22 mouse cellular contexts compared by ENCODE assay signal in genomic region chr4:119588037-119588436, GRCm38 (mm10). TPM values are rescaled to one million over a fixed set of nuclear protein-coding genes. Genes with fewer than 3 reads are reported as not detected.
DNase-seq lines count a peak whose midpoint lies in the region; ATAC-seq and TF ChIP-seq lines count a peak whose summit lies in the region.
"Had no signal": no experiment of that assay in that cellular context is flagged by ENCODE, and none has a peak within 500 bp of the region (broad histone marks: within the 10 kb centered on the region; RNA-seq: fewer than 3 reads in every experiment).

No protein-coding gene starts in this region.

- H3K4me2 ChIP-seq in intestine, postnatal 0 days (replicated peaks; ENCODE audit: low read depth) = no peak overlapping the region
- no peak overlapping the region for H3K4me2 ChIP-seq in intestine, embryonic 15.5 days (replicated peaks)
- no peak overlapping the region for H3K4me2 ChIP-seq in lung, postnatal 0 days (replicated peaks; ENCODE audit: low read depth, low read length)
- no peak overlapping the region for H3K4me2 ChIP-seq in midbrain, embryonic 13.5 days (replicated peaks)
- no peak overlapping the region for H3K4me2 ChIP-seq in forebrain, embryonic 16.5 days (ENCODE audit: low read length)
- H3K4me2 ChIP-seq: embryonic facial prominence, embryonic 12.5 days; heart, embryonic 11.5 days; liver, embryonic 13.5 days; midbrain, embryonic 11.5 days had no signal

- TF ChIP-seq CTCF in intestine, postnatal 0 days (IDR thresholded peaks at IDR 0.05; ENCODE audit: low read depth) = peak; percentile 38
- peak; percentile 26; the same call in 1 of the 2 replicates for TF ChIP-seq CTCF in lung, postnatal 0 days (IDR thresholded peaks at IDR 0.05)

- no peaks in the 10 kb centered on the region for H3K4me1 ChIP-seq in intestine, postnatal 0 days (replicated peaks; ENCODE audit: control insufficient read depth, insufficient read depth, low read length)
- H3K4me1 ChIP-seq in intestine, embryonic 15.5 days (replicated peaks) = no peaks in the 10 kb centered on the region
- H3K4me1 ChIP-seq in lung, postnatal 0 days (ENCODE audit: insufficient read depth, low read depth, low read length) = no peaks in the 10 kb centered on the region
- H3K4me1 ChIP-seq in midbrain, embryonic 13.5 days (replicated peaks) = peaks cover 6% of the 10 kb centered on the region
- no peaks in the 10 kb centered on the region for H3K4me1 ChIP-seq in forebrain, embryonic 16.5 days (replicated peaks; ENCODE audit: control insufficient read depth, insufficient read depth, low read length)
- H3K4me1 ChIP-seq: embryonic facial prominence, embryonic 12.5 days; liver, embryonic 13.5 days had no signal

- no peak overlapping the region; the same call in 1 of the 2 replicates for H3K27ac ChIP-seq in intestine, postnatal 0 days (ENCODE audit: low read depth, low read length)
- no peak overlapping the region for H3K27ac ChIP-seq in intestine, embryonic 15.5 days
- H3K27ac ChIP-seq in lung, postnatal 0 days (ENCODE audit: low read length) = no peak overlapping the region
- no peak overlapping the region for H3K27ac ChIP-seq in midbrain, embryonic 13.5 days
- H3K27ac ChIP-seq in forebrain, embryonic 16.5 days (ENCODE audit: low read length) = no peak overlapping the region
- H3K27ac ChIP-seq: embryonic facial prominence, embryonic 12.5 days; kidney, postnatal 0 days; liver, embryonic 13.5 days had no signal

- no peaks in the 10 kb centered on the region for H3K9me3 ChIP-seq in intestine, postnatal 0 days (ENCODE audit: control insufficient read depth)
- no peaks in the 10 kb centered on the region for H3K9me3 ChIP-seq in intestine, embryonic 15.5 days
- H3K9me3 ChIP-seq in lung, postnatal 0 days (ENCODE audit: low read length) = no peaks in the 10 kb centered on the region
- H3K9me3 ChIP-seq in midbrain, embryonic 13.5 days = no peaks in the 10 kb centered on the region
- no peaks in the 10 kb centered on the region for H3K9me3 ChIP-seq in forebrain, embryonic 16.5 days (ENCODE audit: control insufficient read depth, low read length)
- H3K9me3 ChIP-seq: embryonic facial prominence, embryonic 12.5 days; liver, embryonic 13.5 days had no signal

- no peak overlapping the region for H3K4me3 ChIP-seq in intestine, postnatal 0 days (ENCODE audit: low read depth, low read length)
- no peak overlapping the region for H3K4me3 ChIP-seq in intestine, embryonic 15.5 days (replicated peaks)
- no peak overlapping the region for H3K4me3 ChIP-seq in lung, postnatal 0 days (ENCODE audit: low read depth, low read length)
- H3K4me3 ChIP-seq in midbrain, embryonic 13.5 days (replicated peaks) = no peak overlapping the region
- no peak overlapping the region for H3K4me3 ChIP-seq in forebrain, embryonic 16.5 days (replicated peaks; ENCODE audit: low read length)
- H3K4me3 ChIP-seq: embryonic facial prominence, embryonic 12.5 days; liver, embryonic 13.5 days had no signal

- no peak for TF ChIP-seq EP300 in lung, postnatal 0 days (IDR thresholded peaks at IDR 0.05)

- WGBS in intestine, postnatal 0 days = 95% methylated on average over 2 of the region's 2 CpGs
- WGBS in intestine, embryonic 15.5 days = 93% methylated on average over 2 of the region's 2 CpGs
- WGBS in lung, postnatal 0 days = 98% methylated on average over 2 of the region's 2 CpGs
- 98% methylated on average over 2 of the region's 2 CpGs for WGBS in midbrain, embryonic 13.5 days
- 97% methylated on average over 2 of the region's 2 CpGs for WGBS in forebrain, embryonic 16.5 days

- no peak for ATAC-seq in intestine, postnatal 0 days
- ATAC-seq in intestine, embryonic 15.5 days = no peak
- ATAC-seq in lung, postnatal 0 days = no peak
- ATAC-seq in midbrain, embryonic 13.5 days = no peak
- no peak for ATAC-seq in forebrain, embryonic 16.5 days
- ATAC-seq: hindbrain, embryonic 16.5 days had no signal

- H3K9ac ChIP-seq in intestine, postnatal 0 days (ENCODE audit: low read depth, low read length) = no peak overlapping the region
- no peak overlapping the region for H3K9ac ChIP-seq in intestine, embryonic 15.5 days
- H3K9ac ChIP-seq in lung, postnatal 0 days (replicated peaks; ENCODE audit: low read depth) = no peak overlapping the region
- no peak overlapping the region for H3K9ac ChIP-seq in midbrain, embryonic 13.5 days (replicated peaks)
- no peak overlapping the region for H3K9ac ChIP-seq in forebrain, embryonic 16.5 days (replicated peaks; ENCODE audit: low read depth, low read length)
- H3K9ac ChIP-seq: embryonic facial prominence, embryonic 12.5 days; liver, embryonic 13.5 days had no signal

- no peak for DNase-seq in lung, postnatal 0 days (ENCODE audit: low spot score)
- no peak for DNase-seq in lung, postnatal 25 days (ENCODE audit: low spot score)
- DNase-seq in ES-CJ7 (ENCODE audit: low read depth, low spot score) = peak; percentile 58
- DNase-seq in ZHBTc4 (ENCODE audit: low read depth, low spot score) = peak; percentile 62
- DNase-seq: adrenal gland, adult 2 months; cerebellum, adult 11-12 months; cerebellum, postnatal 25 days; kidney, adult 11 months; liver, embryonic 13.5 days had no signal

- peaks cover 8% of the 10 kb centered on the region for H3K36me3 ChIP-seq in intestine, postnatal 0 days (ENCODE audit: control insufficient read depth, insufficient read depth)
- H3K36me3 ChIP-seq in intestine, embryonic 15.5 days = peaks cover 2% of the 10 kb centered on the region; the same call in 1 of the 2 replicates
- H3K36me3 ChIP-seq in lung, postnatal 0 days (ENCODE audit: insufficient read depth, low read length) = no peaks in the 10 kb centered on the region
- peaks cover 6% of the 10 kb centered on the region; the same call in 1 of the 2 replicates for H3K36me3 ChIP-seq in midbrain, embryonic 13.5 days
- peaks cover 3% of the 10 kb centered on the region for H3K36me3 ChIP-seq in forebrain, embryonic 16.5 days (ENCODE audit: control insufficient read depth, insufficient read depth)

- H3K27me3 ChIP-seq in intestine, postnatal 0 days (replicated peaks; ENCODE audit: control insufficient read depth, insufficient read depth, low read length) = no peaks in the 10 kb centered on the region
- no peaks in the 10 kb centered on the region for H3K27me3 ChIP-seq in intestine, embryonic 15.5 days (replicated peaks)
- H3K27me3 ChIP-seq in lung, postnatal 0 days (replicated peaks; ENCODE audit: insufficient read depth, low read length) = no peaks in the 10 kb centered on the region
- H3K27me3 ChIP-seq in midbrain, embryonic 13.5 days = no peaks in the 10 kb centered on the region
- H3K27me3 ChIP-seq in forebrain, embryonic 16.5 days (replicated peaks; ENCODE audit: control insufficient read depth, insufficient read depth, low read length) = no peaks in the 10 kb centered on the region
- H3K27me3 ChIP-seq: embryonic facial prominence, embryonic 12.5 days; liver, embryonic 13.5 days had no signal

RNA-seq across cellular contexts. Expression of gene Frg2f1, which starts 48.7 kb away (rescaled TPM):
- 4.8 and 5.9 TPM in 2 replicates for polyA plus RNA-seq in intestine, postnatal 0 days (2015; fragmentation: Nextera tagmentation; extraction: Ambion mirVana)
- polyA plus RNA-seq in intestine, embryonic 15.5 days (2015; fragmentation: Nextera tagmentation; extraction: Ambion mirVana) = 2.8 and 4.4 TPM in 2 replicates
- polyA plus RNA-seq in lung, postnatal 0 days (2015; fragmentation: Nextera tagmentation; extraction: Ambion mirVana) = 5.9 TPM in 2 replicates
- 5.1 and 7.8 TPM in 2 replicates for polyA plus RNA-seq in midbrain, embryonic 13.5 days (2015; fragmentation: Nextera tagmentation; extraction: Ambion mirVana)
- polyA plus RNA-seq in forebrain, embryonic 16.5 days (2015; fragmentation: Nextera tagmentation; extraction: Ambion mirVana) = 5.3 and 8.6 TPM in 2 replicates

RNA-seq across cellular contexts. Expression of gene Guca2a, which starts 49.5 kb away (rescaled TPM):
- polyA plus RNA-seq in intestine, postnatal 0 days (2015; fragmentation: Nextera tagmentation; extraction: Ambion mirVana) = 1,981 and 2,155 TPM in 2 replicates
- 175 and 231 TPM in 2 replicates for polyA plus RNA-seq in intestine, embryonic 15.5 days (2015; fragmentation: Nextera tagmentation; extraction: Ambion mirVana)
- polyA plus RNA-seq in lung, postnatal 0 days (2015; fragmentation: Nextera tagmentation; extraction: Ambion mirVana) = 1.00 and 2.2 TPM in 2 replicates
- not detected in 2 replicates for polyA plus RNA-seq in midbrain, embryonic 13.5 days (2015; fragmentation: Nextera tagmentation; extraction: Ambion mirVana)
- not detected in 2 replicates for polyA plus RNA-seq in forebrain, embryonic 16.5 days (2015; fragmentation: Nextera tagmentation; extraction: Ambion mirVana)
- polyA plus RNA-seq: adrenal gland, adult 2 months; embryonic facial prominence, embryonic 12.5 days; forebrain, embryonic 11.5 days; heart, embryonic 11.5 days; hindbrain, embryonic 16.5 days; limb, embryonic 11.5 days; liver, embryonic 13.5 days; midbrain, embryonic 11.5 days; neural tube, embryonic 11.5 days; thymus, postnatal 0 days had no signal

RNA-seq across cellular contexts. Expression of gene Foxj3, which starts 51.2 kb away (rescaled TPM):
- polyA plus RNA-seq in intestine, postnatal 0 days (2015; fragmentation: Nextera tagmentation; extraction: Ambion mirVana) = 11.8 and 13.9 TPM in 2 replicates
- polyA plus RNA-seq in intestine, embryonic 15.5 days (2015; fragmentation: Nextera tagmentation; extraction: Ambion mirVana) = 17.5 and 18.2 TPM in 2 replicates
- 10.1 and 11.6 TPM in 2 replicates for polyA plus RNA-seq in lung, postnatal 0 days (2015; fragmentation: Nextera tagmentation; extraction: Ambion mirVana)
- polyA plus RNA-seq in midbrain, embryonic 13.5 days (2015; fragmentation: Nextera tagmentation; extraction: Ambion mirVana) = 25.4 and 27.6 TPM in 2 replicates
- 39.0 and 41.4 TPM in 2 replicates for polyA plus RNA-seq in forebrain, embryonic 16.5 days (2015; fragmentation: Nextera tagmentation; extraction: Ambion mirVana)

Comparison
In these comparisons a context has a peak if more than half of its experiments do, and no peak if none do; other contexts are left out.
1. DNase-seq: peak in ES-CJ7 (single experiment) and ZHBTc4 (single experiment); none in lung, postnatal 0 days (single experiment) and lung, postnatal 25 days (single experiment).
2. RNA of gene Guca2a, which starts 49.5 kb away (polyA plus RNA-seq): 1,981 to 2,155 TPM in intestine, postnatal 0 days and 175 to 231 TPM in intestine, embryonic 15.5 days; 1.00 to 2.2 TPM in lung, postnatal 0 days, not detected in midbrain, embryonic 13.5 days and not detected in forebrain, embryonic 16.5 days; every median in the first group is over 10 times any median in the second.